Mouse (Mus musculus): Measurements from ENCODE around the gene Itsn2. TPM values are rescaled to one million over a fixed set of nuclear protein-coding genes. Genes with fewer than 3 reads are reported as not detected.

The Itsn2 gene
- polyA plus RNA-seq, 1 experiment = 83.6 TPM

- H3K27ac ChIP-seq (ENCODE audit: control insufficient read depth, insufficient read depth, low read depth, low read length) = no peak overlapping the region
- no peaks in the 10 kb centered on the region for H3K27me3 ChIP-seq (ENCODE audit: control insufficient read depth, insufficient read depth, low read length)
- no peak for TF ChIP-seq CTCF (IDR thresholded peaks at IDR 0.05; ENCODE audit: control insufficient read depth, insufficient read depth, insufficient replicate concordance, low read depth, low read length)
- no peak for TF ChIP-seq POLR2A (IDR thresholded peaks at IDR 0.05; ENCODE audit: control insufficient read depth, low read depth, low read length)
Observed at GRCm38 (mm10) chr12:4708296-4708695, 115.9 kb downstream of the Itsn2 start.

GRCm38 (mm10) chr12:4708881-4709604, 116.6 kb downstream of the Itsn2 start:
- Histone ChIP-seq H3K27ac (ENCODE audit: control insufficient read depth, insufficient read depth, low read depth, low read length) (no peak overlapping the region), H3K4me3 (ENCODE audit: control insufficient read depth, low read depth, low read length) (peak overlapping the region; percentile 31), H3K4me1 (ENCODE audit: control insufficient read depth, insufficient read depth, low read length) (no peaks in the 10 kb centered on the region)

More at GRCm38 (mm10) chr12:4708296-4708695, 115.9 kb downstream of the Itsn2 start:
- H3K4me3 ChIP-seq (ENCODE audit: control insufficient read depth, low read depth, low read length) = no peak overlapping the region
- H3K4me1 ChIP-seq (ENCODE audit: control insufficient read depth, insufficient read depth, low read length) = no peaks in the 10 kb centered on the region
- peaks cover 8% of the 10 kb centered on the region for H3K36me3 ChIP-seq (ENCODE audit: control insufficient read depth, insufficient read depth, low read length)

GRCm38 (mm10) chr12:4709926-4710325, 117.5 kb downstream of the Itsn2 start:
- no peaks in the 10 kb centered on the region for H3K4me1 ChIP-seq (ENCODE audit: control insufficient read depth, insufficient read depth, low read length)
- TF ChIP-seq POLR2A (IDR thresholded peaks at IDR 0.05; ENCODE audit: control insufficient read depth, low read depth, low read length) (no peak), CTCF (IDR thresholded peaks at IDR 0.05; ENCODE audit: control insufficient read depth, insufficient read depth, insufficient replicate concordance, low read depth, low read length) (no peak)
- no peak overlapping the region for H3K27ac ChIP-seq (ENCODE audit: control insufficient read depth, insufficient read depth, low read depth, low read length)
- H3K27me3 ChIP-seq (ENCODE audit: control insufficient read depth, insufficient read depth, low read length) = no peaks in the 10 kb centered on the region
- H3K36me3 ChIP-seq (ENCODE audit: control insufficient read depth, insufficient read depth, low read length) = peaks cover 9% of the 10 kb centered on the region
- peak overlapping the region; percentile 31 for H3K4me3 ChIP-seq (ENCODE audit: control insufficient read depth, low read depth, low read length)

More at GRCm38 (mm10) chr12:4708881-4709604, 116.6 kb downstream of the Itsn2 start:
- Histone ChIP-seq H3K27me3 (ENCODE audit: control insufficient read depth, insufficient read depth, low read length) (no peaks in the 10 kb centered on the region), H3K36me3 (ENCODE audit: control insufficient read depth, insufficient read depth, low read length) (peaks cover 9% of the 10 kb centered on the region)
- TF ChIP-seq CTCF (IDR thresholded peaks at IDR 0.05; ENCODE audit: control insufficient read depth, insufficient read depth, insufficient replicate concordance, low read depth, low read length) (no peak), POLR2A (IDR thresholded peaks at IDR 0.05; ENCODE audit: control insufficient read depth, low read depth, low read length) (no peak)

GRCm38 (mm10) chr12:4713361-4713760, 120.9 kb downstream of the Itsn2 start:
- TF ChIP-seq CTCF (IDR thresholded peaks at IDR 0.05; ENCODE audit: control insufficient read depth, insufficient read depth, insufficient replicate concordance, low read depth, low read length) (no peak), POLR2A (IDR thresholded peaks at IDR 0.05; ENCODE audit: control insufficient read depth, low read depth, low read length) (no peak)
- H3K36me3 ChIP-seq (ENCODE audit: control insufficient read depth, insufficient read depth, low read length) = peaks cover 9% of the 10 kb centered on the region
- no peak overlapping the region for H3K27ac ChIP-seq (ENCODE audit: control insufficient read depth, insufficient read depth, low read depth, low read length)
- H3K27me3 ChIP-seq (ENCODE audit: control insufficient read depth, insufficient read depth, low read length) = no peaks in the 10 kb centered on the region
- H3K4me3 ChIP-seq (ENCODE audit: control insufficient read depth, low read depth, low read length) = peak overlapping the region; percentile 86; the same call in 1 of the 2 replicates
- H3K4me1 ChIP-seq (ENCODE audit: control insufficient read depth, insufficient read depth, low read length) = no peaks in the 10 kb centered on the region; the same call in 1 of the 2 replicates

- Histone ChIP-seq H3K4me1 (ENCODE audit: control insufficient read depth, insufficient read depth, low read length) (peaks cover 6% of the 10 kb centered on the region), H3K4me3 (ENCODE audit: control insufficient read depth, low read depth, low read length) (no peak overlapping the region), H3K27ac (ENCODE audit: control insufficient read depth, insufficient read depth, low read depth, low read length) (no peak overlapping the region), H3K36me3 (ENCODE audit: control insufficient read depth, insufficient read depth, low read length) (peaks cover 9% of the 10 kb centered on the region), H3K27me3 (ENCODE audit: control insufficient read depth, insufficient read depth, low read length) (no peaks in the 10 kb centered on the region)
- TF ChIP-seq POLR2A (IDR thresholded peaks at IDR 0.05; ENCODE audit: control insufficient read depth, low read depth, low read length) (no peak), CTCF (IDR thresholded peaks at IDR 0.05; ENCODE audit: control insufficient read depth, insufficient read depth, insufficient replicate concordance, low read depth, low read length) (no peak)
Observed at GRCm38 (mm10) chr12:4715606-4716005, 123.2 kb downstream of the Itsn2 start.

GRCm38 (mm10) chr12:4717417-4717816, 125.0 kb downstream of the Itsn2 start:
- no peak overlapping the region for H3K4me3 ChIP-seq (ENCODE audit: control insufficient read depth, low read depth, low read length)

GRCm38 (mm10) chr12:4719066-4719761, 126.8 kb downstream of the Itsn2 start:
- Histone ChIP-seq H3K4me1 (ENCODE audit: control insufficient read depth, insufficient read depth, low read length) (peaks cover 6% of the 10 kb centered on the region), H3K36me3 (ENCODE audit: control insufficient read depth, insufficient read depth, low read length) (no peaks in the 10 kb centered on the region; the same call in 1 of the 2 replicates), H3K27me3 (ENCODE audit: control insufficient read depth, insufficient read depth, low read length) (no peaks in the 10 kb centered on the region), H3K27ac (ENCODE audit: control insufficient read depth, insufficient read depth, low read depth, low read length) (no peak overlapping the region), H3K4me3 (ENCODE audit: control insufficient read depth, low read depth, low read length) (no peak overlapping the region)
- TF ChIP-seq POLR2A (IDR thresholded peaks at IDR 0.05; ENCODE audit: control insufficient read depth, low read depth, low read length) (no peak), CTCF (IDR thresholded peaks at IDR 0.05; ENCODE audit: control insufficient read depth, insufficient read depth, insufficient replicate concordance, low read depth, low read length) (no peak)

More at GRCm38 (mm10) chr12:4717417-4717816, 125.0 kb downstream of the Itsn2 start:
- TF ChIP-seq POLR2A (IDR thresholded peaks at IDR 0.05; ENCODE audit: control insufficient read depth, low read depth, low read length) (no peak), CTCF (IDR thresholded peaks at IDR 0.05; ENCODE audit: control insufficient read depth, insufficient read depth, insufficient replicate concordance, low read depth, low read length) (no peak)
- peaks cover 6% of the 10 kb centered on the region for H3K4me1 ChIP-seq (ENCODE audit: control insufficient read depth, insufficient read depth, low read length)
- H3K27me3 ChIP-seq (ENCODE audit: control insufficient read depth, insufficient read depth, low read length) = no peaks in the 10 kb centered on the region
- peaks cover 7% of the 10 kb centered on the region; the same call in 1 of the 2 replicates for H3K36me3 ChIP-seq (ENCODE audit: control insufficient read depth, insufficient read depth, low read length)
- no peak overlapping the region for H3K27ac ChIP-seq (ENCODE audit: control insufficient read depth, insufficient read depth, low read depth, low read length)
